Mouse (Mus musculus) forebrain, embryonic 13.5 days (tissue): ENCODE results near the gene Smagp. TPM values are rescaled to one million over a fixed set of nuclear protein-coding genes. Genes with fewer than 3 reads are reported as not detected.
"Not testable (repeated sequence)": the region's sequence is repeated elsewhere in the genome, so short reads cannot be mapped to it uniquely, and the experiment has no call there.

Experiments
- ATAC-seq: fragments of 200-750 bp; cut with Nextera tagmentation; 2 replicates; pipeline ENCODE4 v1.8.0; 2017
- H3K27ac ChIP-seq: fragments of 300-500 bp; sonication (generic); 2 replicates; pipeline ENCODE4 v1.5.1; 2015; ENCODE audit warnings: inconsistent platforms, mild to moderate bottlenecking, moderate library complexity
- H3K27me3 ChIP-seq: fragments of 300-500 bp; sonication (generic); 2 replicates; pipeline ENCODE4 v1.6.1; 2015; ENCODE audit warnings: mild to moderate bottlenecking, inconsistent platforms
- H3K36me3 ChIP-seq: fragments of 300-500 bp; sonication (generic); 2 replicates; pipeline ENCODE4 v1.6.1; 2015; ENCODE audit warnings: mild to moderate bottlenecking, inconsistent platforms; ENCODE audit not compliant: poor library complexity, severe bottlenecking
- H3K4me1 ChIP-seq: fragments of 300-500 bp; sonication (generic); 2 replicates; pipeline ENCODE4 v1.6.1; 2015; ENCODE audit warnings: inconsistent platforms
- H3K4me2 ChIP-seq: fragments of 300-500 bp; sonication (generic); 2 replicates; pipeline ENCODE4 v1.6.1; 2015; ENCODE audit warnings: inconsistent platforms, mild to moderate bottlenecking, moderate library complexity
- H3K4me3 ChIP-seq: fragments of 300-500 bp; sonication (generic); 2 replicates; pipeline ENCODE4 v1.5.1; 2015; ENCODE audit warnings: mild to moderate bottlenecking, inconsistent platforms
- H3K9ac ChIP-seq: fragments of 300-500 bp; sonication (generic); 2 replicates; pipeline ENCODE4 v1.6.1; 2015; ENCODE audit warnings: mild to moderate bottlenecking, inconsistent platforms
- H3K9me3 ChIP-seq: fragments of 300-500 bp; sonication (generic); replicated peaks from 2 replicates; pipeline ENCODE4 v1.6.1; 2016; ENCODE audit warnings: inconsistent platforms
- WGBS: fragments of 180-500 bp; shearing (Covaris S2); methylation state at CpG from one replicate; pipeline ENCODE4 v1.1.7; 2015; 5-methylcytosine and 5-hydroxymethylcytosine counted together
- polyA plus RNA-seq: library from polyadenylated mRNA; unstranded; fragments of >200 nt; fragmentation: Nextera tagmentation; extraction: Ambion mirVana; gene quantifications from 2 replicates; pipeline ENCODE4 v1.2.1, GENCODE M21; 2015

Smagp gene
- polyA plus RNA-seq, 1 experiment from 2014 or later = 2.1 TPM

DNA sequence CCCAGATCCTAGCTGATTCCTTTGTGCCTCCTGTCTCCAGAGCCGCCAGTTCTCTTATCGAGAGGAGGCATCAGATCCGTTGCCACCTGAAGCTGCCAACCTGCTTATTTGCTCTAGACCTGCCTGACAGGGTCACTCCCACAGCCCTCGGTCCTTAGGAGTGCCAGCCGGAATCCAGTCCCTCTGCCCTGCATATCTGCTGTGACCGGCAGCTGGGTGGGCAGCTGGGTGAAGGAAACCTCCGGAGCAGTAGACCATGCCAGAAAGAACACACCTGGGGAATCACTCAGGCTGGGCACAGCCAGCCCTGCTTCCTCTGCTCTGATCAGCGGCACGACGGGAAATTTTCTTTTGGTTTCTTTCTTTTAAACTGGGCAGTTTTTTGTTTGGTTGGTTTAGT lies 3.4 kb downstream of the Smagp start:
- Histone ChIP-seq H3K4me2 (no peak overlapping the region), H3K4me3 (no peak overlapping the region), H3K27ac (no peak overlapping the region), H3K27me3 (peaks cover 59% of the 10 kb centered on the region), H3K9me3 (no peaks in the 10 kb centered on the region), H3K4me1 (peaks cover 13% of the 10 kb centered on the region), H3K9ac (no peak overlapping the region), H3K36me3 (no peaks in the 10 kb centered on the region)
- 88% methylated on average over 10 of the region's 10 CpGs for WGBS
- ATAC-seq = no peak

DNA sequence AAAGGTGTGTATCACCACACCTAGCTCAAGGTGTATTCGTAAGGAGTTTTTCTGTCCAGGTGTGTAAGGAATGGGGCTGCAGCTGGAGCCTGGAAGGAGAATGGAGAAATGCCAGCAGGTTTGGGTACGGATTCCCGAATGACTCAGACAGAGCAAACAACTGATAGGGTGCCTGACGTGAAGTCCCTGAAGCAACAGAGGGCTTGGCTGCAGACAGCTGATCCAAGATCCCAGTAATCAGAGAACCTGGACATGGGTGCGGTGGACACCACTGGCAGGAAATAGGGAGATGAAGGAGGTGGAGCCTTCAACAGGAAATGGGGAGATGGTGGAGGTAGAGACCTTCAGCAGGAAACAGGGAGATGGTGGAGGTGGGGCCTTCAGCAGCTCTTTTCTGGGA lies 4.4 kb downstream of the Smagp start:
- H3K4me3 ChIP-seq = no peak overlapping the region
- no peak overlapping the region for H3K4me2 ChIP-seq
- 90% methylated on average over 5 of the region's 5 CpGs for WGBS
- peaks cover 19% of the 10 kb centered on the region for H3K4me1 ChIP-seq
- ATAC-seq = no peak
- no peak overlapping the region for H3K27ac ChIP-seq
- H3K9me3 ChIP-seq = no peaks in the 10 kb centered on the region
- H3K27me3 ChIP-seq = peaks cover 49% of the 10 kb centered on the region
- H3K36me3 ChIP-seq = no peaks in the 10 kb centered on the region
- H3K9ac ChIP-seq = no peak overlapping the region

DNA sequence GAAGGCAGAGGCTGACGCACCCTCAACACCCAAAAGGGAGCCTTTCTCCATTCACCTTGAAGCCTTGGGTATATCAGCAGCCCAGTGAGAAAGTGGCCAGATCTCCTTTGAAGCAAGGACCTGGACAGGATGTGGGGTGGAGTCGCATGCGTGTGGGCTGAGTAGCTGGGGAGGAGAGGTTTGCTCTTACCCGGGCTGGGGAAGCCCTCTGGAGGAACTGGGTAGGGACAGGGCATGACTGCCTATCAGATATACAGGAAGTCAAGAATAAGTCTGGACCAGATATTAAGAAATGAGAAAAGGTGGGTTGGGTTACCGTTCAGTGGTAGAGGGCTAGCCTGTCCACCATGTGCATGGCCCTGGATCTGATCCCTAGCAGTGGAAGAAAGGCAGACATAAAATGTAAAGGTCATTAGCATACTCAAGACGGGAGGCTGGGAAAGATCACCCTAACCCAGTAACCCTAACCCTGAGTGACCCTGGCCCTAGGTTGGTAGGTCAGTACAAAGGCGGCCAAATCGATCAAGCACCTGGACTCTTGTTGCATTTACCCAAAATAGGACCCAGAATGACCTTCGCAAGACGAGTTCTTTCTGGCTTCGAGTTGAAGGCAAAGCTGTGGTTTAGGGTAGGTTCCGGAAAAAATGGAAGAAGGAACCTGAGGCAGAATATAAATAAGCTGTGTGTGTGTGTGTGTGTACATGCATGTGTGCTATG lies 5.1 kb downstream of the Smagp start:
- H3K27me3 ChIP-seq = peaks cover 42% of the 10 kb centered on the region
- no peak overlapping the region for H3K9ac ChIP-seq
- H3K9me3 ChIP-seq = no peaks in the 10 kb centered on the region
- no peak overlapping the region for H3K4me2 ChIP-seq
- H3K36me3 ChIP-seq = no peaks in the 10 kb centered on the region
- no peak for ATAC-seq
- no peak overlapping the region for H3K27ac ChIP-seq
- peaks cover 12% of the 10 kb centered on the region for H3K4me1 ChIP-seq
- no peak overlapping the region for H3K4me3 ChIP-seq
- WGBS = 89% methylated on average over 12 of the region's 12 CpGs

DNA sequence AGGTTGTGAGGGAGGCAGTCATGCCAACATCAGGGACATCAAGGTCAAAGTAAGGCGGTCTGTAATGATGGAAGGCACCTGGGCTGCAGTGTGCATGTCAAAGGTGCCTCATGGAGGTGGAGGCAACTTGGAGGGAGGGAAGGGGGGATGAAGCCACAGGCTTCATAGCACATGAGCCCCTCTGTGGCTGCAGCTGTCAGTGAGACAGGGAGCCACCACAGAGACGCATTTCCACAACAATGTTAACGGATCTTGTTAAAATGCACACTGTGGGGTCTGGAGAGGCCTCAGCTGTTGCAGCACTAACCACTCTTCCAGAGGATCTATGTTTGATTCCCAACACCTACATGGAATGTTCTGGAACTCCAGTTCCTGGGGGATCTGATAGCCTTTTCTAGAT lies 6.6 kb downstream of the Smagp start:
- WGBS = 53% methylated on average over 3 of the region's 3 CpGs
- no peak for ATAC-seq

DNA sequence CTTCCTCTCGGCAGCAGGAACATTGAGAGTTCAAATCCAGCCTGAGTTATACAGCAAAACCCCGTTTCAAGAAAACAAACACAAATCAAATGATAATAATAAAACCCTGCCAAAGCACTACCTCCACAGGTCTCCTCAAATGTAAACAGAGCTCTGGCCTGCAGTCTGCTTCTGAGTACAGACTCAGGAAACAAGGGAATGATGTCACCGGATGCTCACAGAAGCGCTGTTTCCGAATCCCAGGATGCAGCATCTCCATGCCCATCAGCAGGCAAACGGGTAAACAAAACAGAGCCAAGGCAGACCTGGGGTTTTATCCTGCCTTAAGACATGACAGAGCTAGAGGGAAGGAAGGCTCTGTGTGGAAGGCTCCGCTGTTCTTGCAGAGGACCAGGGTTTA lies 7.9 kb downstream of the Smagp start:
- 62% methylated on average over 7 of the region's 7 CpGs for WGBS
- no peak overlapping the region for H3K9ac ChIP-seq
- ATAC-seq = no peak

More for the DNA sequence above, 6.6 kb downstream of the Smagp start:
- no peak overlapping the region for H3K27ac ChIP-seq
- no peaks in the 10 kb centered on the region for H3K36me3 ChIP-seq
- no peak overlapping the region for H3K4me2 ChIP-seq
- no peak overlapping the region for H3K9ac ChIP-seq
- no peaks in the 10 kb centered on the region for H3K9me3 ChIP-seq
- peaks cover 27% of the 10 kb centered on the region for H3K27me3 ChIP-seq
- 0 out of 2 replicates have a peak, but pooled peaks cover 7% of the 10 kb centered on the region for H3K4me1 ChIP-seq
- H3K4me3 ChIP-seq = no peak overlapping the region

DNA sequence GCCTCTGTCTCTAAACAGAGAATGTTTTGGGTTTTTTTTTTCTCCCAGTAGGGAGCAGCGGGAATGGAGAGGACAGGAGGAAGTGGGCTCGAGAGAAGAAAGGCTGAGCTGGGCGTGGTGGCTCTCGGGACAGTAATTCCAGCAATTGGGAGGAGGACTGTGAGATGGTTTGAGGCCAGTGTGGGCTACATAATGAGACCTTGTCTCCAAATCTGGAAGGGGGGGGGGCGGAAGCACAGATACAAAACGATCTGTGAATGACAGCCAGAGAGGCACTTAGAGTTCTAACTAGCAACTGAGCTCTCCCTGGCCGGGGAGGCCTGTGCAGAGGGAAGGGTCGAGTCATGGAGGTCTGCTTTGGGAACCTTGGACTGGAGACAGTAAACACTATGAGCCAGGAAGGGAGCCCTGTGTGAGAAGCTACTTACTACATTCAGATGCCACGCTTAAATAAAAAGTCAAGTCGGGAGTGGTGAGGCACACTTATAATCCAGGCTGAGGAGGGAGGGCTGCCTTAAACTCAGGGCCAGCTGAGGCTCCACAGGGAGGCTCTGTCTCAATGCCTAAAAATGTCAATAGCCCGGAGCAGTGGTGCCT lies 8.9 kb downstream of the Smagp start:
- 3% methylated on average over 10 of the region's 11 CpGs for WGBS
- H3K4me3 ChIP-seq = no peak overlapping the region
- H3K27me3 ChIP-seq = peaks cover 11% of the 10 kb centered on the region; the same call in 1 of the 2 replicates
- H3K36me3 ChIP-seq = no peaks in the 10 kb centered on the region
- H3K4me1 ChIP-seq = 0 out of 2 replicates have a peak, but pooled peaks cover 7% of the 10 kb centered on the region
- no peak overlapping the region for H3K4me2 ChIP-seq
- ATAC-seq = no peak
- H3K9ac ChIP-seq = no peak overlapping the region
- no peaks in the 10 kb centered on the region for H3K9me3 ChIP-seq
- no peak overlapping the region for H3K27ac ChIP-seq

More for the DNA sequence above, 7.9 kb downstream of the Smagp start:
- Histone ChIP-seq H3K4me2 (no peak overlapping the region), H3K4me1 (0 out of 2 replicates have a peak, but pooled peaks cover 7% of the 10 kb centered on the region), H3K9me3 (no peaks in the 10 kb centered on the region), H3K36me3 (no peaks in the 10 kb centered on the region), H3K27me3 (peaks cover 16% of the 10 kb centered on the region), H3K4me3 (no peak overlapping the region), H3K27ac (no peak overlapping the region)

DNA sequence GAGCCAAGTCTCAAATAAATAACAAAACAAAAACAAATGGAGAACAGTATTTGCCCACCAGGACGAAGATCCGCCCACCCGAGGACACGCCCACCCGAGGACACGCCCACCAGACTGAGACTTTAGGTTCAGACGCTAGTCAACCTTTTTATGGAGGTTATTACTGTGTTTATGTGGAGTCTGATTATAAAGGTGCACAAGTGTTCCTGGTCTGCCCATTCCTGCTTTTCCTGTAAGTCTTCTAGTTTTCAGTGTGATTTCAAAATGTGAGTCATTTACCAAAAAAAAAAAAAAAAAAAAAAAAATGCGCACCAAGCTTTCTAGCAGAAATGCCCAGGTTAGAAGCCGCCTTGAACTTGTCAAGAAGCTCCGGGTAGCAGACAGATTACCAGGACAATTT lies 9.5 kb downstream of the Smagp start:
- Histone ChIP-seq H3K4me3 (no peak overlapping the region), H3K27ac (no peak overlapping the region), H3K9me3 (no peaks in the 10 kb centered on the region), H3K4me1 (0 out of 2 replicates have a peak, but pooled peaks cover 7% of the 10 kb centered on the region), H3K4me2 (no peak overlapping the region), H3K27me3 (peaks cover 5% of the 10 kb centered on the region; the same call in 1 of the 2 replicates), H3K36me3 (no peaks in the 10 kb centered on the region), H3K9ac (no peak overlapping the region)
- ATAC-seq = no peak
- WGBS = 18% methylated on average over 10 of the region's 10 CpGs

DNA sequence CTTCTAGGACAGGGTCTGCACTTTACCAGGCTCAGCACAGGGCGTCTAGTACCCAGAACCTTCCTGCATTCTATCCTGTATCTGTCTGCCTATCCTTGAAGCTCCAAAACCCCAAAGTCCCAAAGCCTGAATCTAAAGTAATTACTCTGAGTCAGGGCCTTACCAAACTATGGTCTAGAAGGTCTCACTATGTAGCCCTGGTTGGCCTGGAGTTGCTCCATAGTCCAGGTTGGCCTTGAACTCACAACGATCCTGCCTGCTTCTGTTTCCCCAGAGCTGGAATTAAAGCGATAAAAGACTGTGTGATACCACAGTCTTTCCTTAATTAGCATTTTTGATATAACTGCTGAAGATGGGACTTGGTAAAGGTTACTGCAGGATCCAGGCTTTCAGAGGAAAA lies 12.3 kb downstream of the Smagp start:
- H3K4me2 ChIP-seq = no peak overlapping the region
- no peak overlapping the region for H3K27ac ChIP-seq
- H3K4me3 ChIP-seq = no peak overlapping the region
- WGBS = 80% methylated on average over 3 of the region's 3 CpGs
- no peak for ATAC-seq
- H3K9ac ChIP-seq = no peak overlapping the region
- H3K4me1 ChIP-seq = 0 out of 2 replicates have a peak, but pooled peaks cover 7% of the 10 kb centered on the region
- peaks cover 23% of the 10 kb centered on the region for H3K36me3 ChIP-seq
- no peaks in the 10 kb centered on the region for H3K9me3 ChIP-seq
- H3K27me3 ChIP-seq = no peaks in the 10 kb centered on the region

DNA sequence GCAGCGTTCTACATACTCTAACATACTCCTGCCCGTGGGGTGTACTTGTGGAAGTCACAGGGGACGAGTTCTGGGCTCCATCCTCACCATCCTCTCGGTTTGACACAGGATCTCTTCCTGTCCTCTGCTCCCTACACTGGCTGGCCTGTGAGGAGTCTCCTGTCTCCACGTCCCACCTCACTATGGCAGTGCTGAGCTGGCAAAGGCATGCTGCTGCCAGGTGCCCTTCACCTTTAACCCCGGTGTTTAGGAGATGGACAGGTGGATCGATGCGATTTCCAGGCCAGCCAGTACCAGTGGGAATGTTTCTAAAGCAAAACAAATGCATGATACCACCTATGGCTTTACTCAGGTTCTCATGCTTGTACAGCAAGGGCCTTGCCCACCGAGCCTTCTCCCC lies 13.0 kb downstream of the Smagp start:
- H3K4me1 ChIP-seq = 0 out of 2 replicates have a peak, but pooled peaks cover 7% of the 10 kb centered on the region
- H3K9ac ChIP-seq = no peak overlapping the region
- H3K4me2 ChIP-seq = no peak overlapping the region
- H3K27ac ChIP-seq = no peak overlapping the region
- no peaks in the 10 kb centered on the region for H3K9me3 ChIP-seq
- ATAC-seq = no peak
- 86% methylated on average over 9 of the region's 9 CpGs for WGBS
- peaks cover 30% of the 10 kb centered on the region for H3K36me3 ChIP-seq
- H3K27me3 ChIP-seq = no peaks in the 10 kb centered on the region
- H3K4me3 ChIP-seq = no peak overlapping the region

DNA sequence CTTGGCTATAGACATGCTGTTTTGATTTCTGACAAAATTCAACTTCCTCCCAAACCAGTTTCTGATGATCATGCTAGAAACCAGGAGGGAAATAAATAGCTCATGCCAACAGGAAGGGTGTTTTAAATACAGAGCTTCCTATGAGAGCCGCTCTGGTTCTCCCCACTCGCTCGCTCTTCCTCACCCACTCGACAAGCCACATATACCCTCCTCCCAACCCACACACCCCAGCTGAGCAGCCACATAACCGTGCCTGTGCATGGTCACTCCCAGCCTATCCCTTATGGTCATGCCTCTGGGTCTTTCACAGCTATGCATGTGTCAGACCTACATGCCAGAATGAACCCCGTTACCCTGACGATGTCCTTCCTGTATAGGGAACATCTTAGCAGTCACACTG lies 14.6 kb downstream of the Smagp start:
- Histone ChIP-seq H3K36me3 (peaks cover 45% of the 10 kb centered on the region), H3K4me3 (no peak overlapping the region), H3K9ac (no peak overlapping the region), H3K9me3 (no peaks in the 10 kb centered on the region), H3K4me2 (no peak overlapping the region), H3K27me3 (no peaks in the 10 kb centered on the region), H3K4me1 (no peaks in the 10 kb centered on the region), H3K27ac (no peak overlapping the region)
- WGBS = 89% methylated on average over 7 of the region's 7 CpGs
- ATAC-seq = no peak

DNA sequence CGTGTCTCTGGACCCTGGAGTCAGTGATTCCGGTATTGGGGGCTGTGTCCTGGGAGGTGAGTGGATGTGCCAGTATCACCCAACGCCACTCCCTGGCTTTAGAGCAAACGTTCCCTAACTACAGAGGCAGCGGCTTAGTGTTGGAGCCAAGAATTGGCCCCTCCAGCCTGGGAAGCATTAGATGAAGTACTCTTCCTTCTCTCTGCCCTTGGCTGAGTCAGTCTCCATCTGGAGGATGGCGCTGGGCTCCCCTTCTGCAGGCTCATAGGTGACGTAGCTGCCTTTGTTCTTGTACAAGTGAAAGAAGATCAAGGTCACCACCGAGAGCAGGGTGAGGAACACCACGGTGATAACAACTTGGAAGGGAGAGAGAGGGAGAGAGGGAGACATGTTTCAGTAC lies 15.1 kb downstream of the Smagp start:
- ATAC-seq = not testable (repeated sequence)

DNA sequence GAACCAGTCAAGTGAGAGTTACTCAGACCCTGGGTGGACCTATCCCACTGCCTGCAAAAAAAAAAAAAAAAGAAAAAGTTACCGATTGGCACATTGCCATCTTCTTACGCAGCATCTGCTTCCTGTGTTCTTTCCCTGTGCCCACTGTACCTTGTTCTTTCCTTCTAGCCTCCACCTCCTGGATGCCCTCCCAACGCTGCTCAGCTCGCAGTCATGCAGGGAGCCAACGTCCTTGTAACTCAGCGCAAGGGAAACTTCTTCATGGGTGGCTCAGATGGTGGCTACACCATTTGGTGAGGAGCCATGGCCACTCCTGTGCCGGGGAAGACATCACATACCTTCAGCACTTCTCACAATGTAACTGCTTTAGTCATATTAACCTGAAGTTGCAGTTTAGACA lies 17.5 kb downstream of the Smagp start:
- H3K4me3 ChIP-seq = no peak overlapping the region
- H3K9ac ChIP-seq = no peak overlapping the region
- no peak overlapping the region for H3K4me2 ChIP-seq
- no peaks in the 10 kb centered on the region for H3K27me3 ChIP-seq
- WGBS = 89% methylated on average over 7 of the region's 7 CpGs
- ATAC-seq = no peak
- H3K4me1 ChIP-seq = peaks cover 15% of the 10 kb centered on the region
- H3K27ac ChIP-seq = no peak overlapping the region
- H3K9me3 ChIP-seq = no peaks in the 10 kb centered on the region
- H3K36me3 ChIP-seq = peaks cover 48% of the 10 kb centered on the region

More for the DNA sequence above, 15.1 kb downstream of the Smagp start:
- H3K9ac ChIP-seq, H3K9me3 ChIP-seq, H3K4me3 ChIP-seq, H3K4me1 ChIP-seq, H3K27me3 ChIP-seq, H3K4me2 ChIP-seq, H3K27ac ChIP-seq: not testable (repeated sequence)
- peaks cover 48% of the 10 kb centered on the region for H3K36me3 ChIP-seq
- 87% methylated on average over 9 of the region's 9 CpGs for WGBS
